Mouse (Mus musculus): Measurements from ENCODE around the gene Nbl1.

GRCm38 (mm10) chr4:139120281-139120814 lies 27.6 kb upstream of the Nbl1 start:
- no peak for TF ChIP-seq CTCF (IDR thresholded peaks at IDR 0.05; ENCODE audit: borderline replicate concordance, insufficient read depth, low read length)
- TF ChIP-seq POLR2A (IDR thresholded peaks at IDR 0.05; ENCODE audit: low read depth, low read length) = no peak
